Mouse (Mus musculus) liver, embryonic 14.5 days (tissue): ENCODE measurements around the gene Ripply3.

Experiments used
- CTCF ChIP-seq: IDR thresholded peaks from 2 replicates; pipeline ENCODE4 v1.5.1; 2016; ENCODE audit warnings: antibody characterized with exemption, low read depth, control low read depth
- EP300 ChIP-seq: IDR thresholded peaks from 2 replicates; pipeline ENCODE4 v1.6.1; 2016; ENCODE audit warnings: antibody characterized with exemption, low read depth

GRCm38 (mm10) chr16:94323681-94324080, 4.5 kb upstream of the Ripply3 start:
- TF ChIP-seq CTCF (no peak), EP300 (no peak)
